Mouse (Mus musculus) bone marrow macrophage, adult 2 months (primary cell): ENCODE results near the gene Syt12.

ENCODE experiments used
- CTCF ChIP-seq: IDR thresholded peaks from 2 replicates; pipeline ENCODE4 v1.5.1; 2012; ENCODE audit warnings: low read depth, mild to moderate bottlenecking, low read length, moderate library complexity
- POLR2A ChIP-seq: IDR thresholded peaks from 2 replicates; pipeline ENCODE4 v1.6.1; 2012; ENCODE audit warnings: mild to moderate bottlenecking, low read depth, low read length, borderline replicate concordance

GRCm38 (mm10) chr19:4491080-4491695 lies 13.9 kb upstream of the Syt12 start:
- no peak for TF ChIP-seq POLR2A
- TF ChIP-seq CTCF = no peak
